Mouse (Mus musculus) ES-Bruce4 (cell line): ENCODE data around the gene Arhgap8.

Source experiments
- EP300 ChIP-seq: IDR thresholded peaks from 2 replicates; pipeline ENCODE4 v1.6.1; 2011; ENCODE audit warnings: low read depth, low read length; ENCODE audit not compliant: insufficient read depth
- POLR2A ChIP-seq: IDR thresholded peaks from one replicate; pipeline ENCODE4 v1.8.1; 2011; ENCODE audit warnings: low read length; ENCODE audit not compliant: insufficient read depth

DNA sequence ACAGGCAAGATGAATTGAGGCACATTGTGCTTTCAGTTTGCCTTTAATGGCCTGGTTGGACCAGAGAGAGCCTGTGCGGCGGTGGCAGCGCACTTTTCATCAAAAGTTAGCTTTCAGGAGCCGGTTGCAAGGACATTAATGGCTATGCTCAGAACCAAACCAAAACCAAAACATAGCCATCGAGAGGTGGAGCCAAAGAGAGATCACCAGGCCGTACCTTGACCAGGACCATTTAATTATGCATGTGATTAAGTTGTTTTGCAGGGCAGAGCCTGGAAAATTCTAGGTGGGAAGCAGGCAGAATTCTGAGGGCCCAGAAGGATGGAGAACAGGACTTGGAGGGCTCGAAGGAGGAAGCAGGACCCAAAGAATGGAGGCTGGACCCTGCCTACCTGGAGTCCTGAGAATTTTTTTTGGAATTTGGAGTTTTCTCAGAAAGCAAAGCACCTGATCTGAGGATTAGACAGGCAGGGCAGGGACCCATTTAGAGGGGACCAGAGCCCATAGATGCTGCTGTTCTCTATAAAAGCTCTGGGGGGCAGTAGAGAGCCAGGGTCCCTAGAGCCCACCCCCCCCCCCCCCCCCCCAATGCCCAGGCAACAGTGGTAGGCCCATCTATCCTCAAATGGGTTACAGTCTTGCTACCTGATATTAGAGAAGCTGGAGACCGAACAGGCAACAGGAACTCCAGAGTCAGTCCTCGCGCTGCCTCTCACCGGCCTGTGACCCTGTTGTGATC is 45.4 kb upstream of the Arhgap8 start:
- TF ChIP-seq POLR2A = no peak
- TF ChIP-seq EP300 = no peak
